9 mouse cellular contexts compared by ENCODE assay signal in genomic region chr2:173307561-173307960, GRCm38 (mm10). TPM values are rescaled to one million over a fixed set of nuclear protein-coding genes. Genes with fewer than 3 reads are reported as not detected.
A peak's percentile ranks its signal among the peaks of the same experiment; 100 is the strongest.
DNase-seq lines count a peak whose midpoint lies in the region; ATAC-seq lines count a peak whose summit lies in the region.
"Had no signal": no experiment of that assay in that cellular context is flagged by ENCODE, and none has a peak within 500 bp of the region (broad histone marks: within the 10 kb centered on the region; RNA-seq: fewer than 3 reads in every experiment).

No protein-coding gene starts in this region.

- H3K36me3 ChIP-seq in forebrain, embryonic 10.5 days (replicated peaks): no peaks in the 10 kb centered on the region
- no peaks in the 10 kb centered on the region for H3K36me3 ChIP-seq in heart, embryonic 13.5 days
- no peaks in the 10 kb centered on the region for H3K36me3 ChIP-seq in limb, embryonic 13.5 days
- no peaks in the 10 kb centered on the region for H3K36me3 ChIP-seq in neural tube, embryonic 15.5 days

- peak; percentile 49; the same call in 1 of the 2 replicates for ATAC-seq in heart, embryonic 13.5 days (ENCODE audit: extremely low read depth, insufficient number of reproducible peaks, low FRiP score, low TSS enrichment)
- peak; percentile 77 for ATAC-seq in limb, embryonic 13.5 days (ENCODE audit: low FRiP score, low read depth)
- peak; percentile 80 for ATAC-seq in neural tube, embryonic 15.5 days (ENCODE audit: low FRiP score)

- peak overlapping the region; percentile 44 for H3K27ac ChIP-seq in forebrain, embryonic 10.5 days
- peak overlapping the region; percentile 84 for H3K27ac ChIP-seq in heart, embryonic 13.5 days (replicated peaks)
- no peak overlapping the region for H3K27ac ChIP-seq in limb, embryonic 13.5 days
- H3K27ac ChIP-seq in neural tube, embryonic 15.5 days (replicated peaks): no peak overlapping the region; the same call in 1 of the 2 replicates

- WGBS in forebrain, embryonic 10.5 days: 5% methylated on average over 17 of the region's 18 CpGs
- WGBS in heart, embryonic 13.5 days: 1% methylated on average over 14 of the region's 18 CpGs
- WGBS in limb, embryonic 13.5 days: 1% methylated on average over 16 of the region's 18 CpGs
- under 1% methylated on average over 15 of the region's 18 CpGs for WGBS in neural tube, embryonic 15.5 days

- peaks cover 21% of the 10 kb centered on the region for H3K4me1 ChIP-seq in forebrain, embryonic 10.5 days
- peaks cover 25% of the 10 kb centered on the region for H3K4me1 ChIP-seq in heart, embryonic 13.5 days
- H3K4me1 ChIP-seq in limb, embryonic 13.5 days: peaks cover 17% of the 10 kb centered on the region
- H3K4me1 ChIP-seq in neural tube, embryonic 15.5 days: peaks cover 15% of the 10 kb centered on the region

- H3K4me3 ChIP-seq in forebrain, embryonic 10.5 days: peak overlapping the region; percentile 34; the same call in 1 of the 2 replicates
- peak overlapping the region; percentile 8 for H3K4me3 ChIP-seq in heart, embryonic 13.5 days
- H3K4me3 ChIP-seq in limb, embryonic 13.5 days: 0 out of 2 replicates have a peak overlapping the region, but pooled peaks have one; percentile 17
- H3K4me3 ChIP-seq in neural tube, embryonic 15.5 days (replicated peaks): no peak overlapping the region
- H3K4me3 ChIP-seq: erythroblast, embryonic 14.5 days had no signal

- peak; percentile 44 for DNase-seq in adrenal gland, postnatal 14 days
- DNase-seq in adrenal gland, postnatal 25 days: no peak
- peak; percentile 58 for DNase-seq in forebrain, embryonic 10.5 days (ENCODE audit: extremely low spot score, low spot score)
- DNase-seq in kidney, adult 9 months: peak; percentile 74
- DNase-seq in ovary, postnatal 14 days (ENCODE audit: low spot score): no peak

- H3K27me3 ChIP-seq in forebrain, embryonic 10.5 days (ENCODE audit: poor library complexity, severe bottlenecking): peaks cover 41% of the 10 kb centered on the region
- H3K27me3 ChIP-seq in heart, embryonic 13.5 days (replicated peaks): peaks cover 14% of the 10 kb centered on the region
- peaks cover 24% of the 10 kb centered on the region for H3K27me3 ChIP-seq in limb, embryonic 13.5 days
- H3K27me3 ChIP-seq in neural tube, embryonic 15.5 days (replicated peaks): peaks cover 10% of the 10 kb centered on the region; the same call in 1 of the 2 replicates

- no peaks in the 10 kb centered on the region for H3K9me3 ChIP-seq in forebrain, embryonic 10.5 days
- H3K9me3 ChIP-seq in heart, embryonic 13.5 days: no peaks in the 10 kb centered on the region
- peaks cover 4% of the 10 kb centered on the region; the same call in 1 of the 2 replicates for H3K9me3 ChIP-seq in limb, embryonic 13.5 days
- no peaks in the 10 kb centered on the region for H3K9me3 ChIP-seq in neural tube, embryonic 15.5 days (replicated peaks)

- H3K4me2 ChIP-seq in heart, embryonic 13.5 days: peak overlapping the region; percentile 59
- peak overlapping the region; percentile 53 for H3K4me2 ChIP-seq in limb, embryonic 13.5 days (replicated peaks)
- peak overlapping the region; percentile 52 for H3K4me2 ChIP-seq in neural tube, embryonic 15.5 days

- H3K9ac ChIP-seq in heart, embryonic 13.5 days: peak overlapping the region; percentile 63
- no peak overlapping the region; the same call in 1 of the 2 replicates for H3K9ac ChIP-seq in limb, embryonic 13.5 days
- H3K9ac ChIP-seq in neural tube, embryonic 15.5 days (replicated peaks): no peak overlapping the region

RNA-seq across cellular contexts. Expression of gene Pmepa1, which starts 31.2 kb away (rescaled TPM):
- 58.4 and 117 TPM in 2 replicates for total RNA-seq in adrenal gland, postnatal 14 days (2021)
- total RNA-seq in adrenal gland, postnatal 25 days (2021): 34.2 and 78.1 TPM in 2 replicates
- 1.3 and 1.8 TPM in 2 replicates for polyA plus RNA-seq in forebrain, embryonic 10.5 days (2016; fragmentation: Nextera tagmentation; extraction: Ambion mirVana)
- polyA plus RNA-seq in heart, embryonic 13.5 days (2015; fragmentation: Nextera tagmentation; extraction: Ambion mirVana): 3.4 TPM in 2 replicates
- polyA plus RNA-seq in limb, embryonic 13.5 days (2015; fragmentation: Nextera tagmentation; extraction: Ambion mirVana): 5.6 and 6.0 TPM in 2 replicates
- 4.5 and 4.6 TPM in 2 replicates for polyA plus RNA-seq in neural tube, embryonic 15.5 days (2015; fragmentation: Nextera tagmentation; extraction: Ambion mirVana)

Comparison
In these comparisons a context has a peak if more than half of its experiments do, and no peak if none do; other contexts are left out.
1. DNase-seq: peak in adrenal gland, postnatal 14 days (single experiment), forebrain, embryonic 10.5 days (single experiment) and kidney, adult 9 months (single experiment); none in adrenal gland, postnatal 25 days (single experiment) and ovary, postnatal 14 days (single experiment).
2. H3K27ac ChIP-seq: peak in forebrain, embryonic 10.5 days (single experiment) and heart, embryonic 13.5 days (single experiment); none in limb, embryonic 13.5 days (single experiment) and neural tube, embryonic 15.5 days (single experiment).
3. Peak in every context shown above with its lines, with median percentiles within 50 percentile points of each other: ATAC-seq and H3K4me2 ChIP-seq.